Mouse (Mus musculus): ENCODE measurements around the gene Car2.

DNA sequence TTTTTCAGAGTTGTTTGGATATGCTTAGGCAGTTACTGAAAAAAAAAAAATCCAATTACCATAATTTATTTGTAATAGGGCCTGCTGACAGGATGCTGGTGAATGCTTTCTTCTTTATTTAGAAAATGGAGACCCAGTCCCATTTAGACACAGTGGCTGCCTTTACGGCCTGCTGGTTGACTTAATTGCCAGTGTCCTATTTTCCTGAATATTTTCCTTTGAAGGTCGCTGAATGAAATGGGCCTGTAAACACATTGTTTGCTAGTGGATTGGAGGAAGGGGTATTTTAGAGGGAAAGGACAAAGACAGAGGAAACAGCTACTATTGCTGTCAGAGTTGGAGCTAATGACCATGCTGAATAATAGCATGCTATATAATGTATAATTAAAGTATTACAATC lies 2.5 kb downstream of the Car2 start:
- no peak for TF ChIP-seq CTCF (IDR thresholded peaks at IDR 0.05)
- TF ChIP-seq POLR2A (IDR thresholded peaks at IDR 0.05; ENCODE audit: insufficient read depth, low read depth, low read length), result no peak

All from heart, adult 2 months (tissue).